Mouse (Mus musculus) gastrocnemius, adult 18-20 months (tissue): ENCODE measurements at regions not wholly inside any gene's neighbourhood (a gene's known extent, or its start where the extent isn't known, plus 50 kb on each side); places are given as distances from the start of the nearest gene placed in this dataset.

Source experiments
- DNase-seq: peaks from one replicate; pipeline ENCODE4 v3.0.0; 2021; ENCODE audit warnings: low spot score

GRCm38 (mm10) chr13:57189246-57189645 lies 293.5 kb upstream of the Trpc7 start:
- no peak for DNase-seq

- DNase-seq = no peak
Observed at GRCm38 (mm10) chr13:57186168-57186567, 290.4 kb upstream of the Trpc7 start.

GRCm38 (mm10) chr13:57170180-57170579 lies 274.4 kb upstream of the Trpc7 start:
- no peak for DNase-seq

GRCm38 (mm10) chr13:57169621-57170020 lies 273.8 kb upstream of the Trpc7 start:
- DNase-seq = no peak

- no peak for DNase-seq
Observed at GRCm38 (mm10) chr13:57165367-57165766, 269.6 kb upstream of the Trpc7 start.

GRCm38 (mm10) chr13:57152787-57153186 lies 257.0 kb upstream of the Trpc7 start:
- no peak for DNase-seq

GRCm38 (mm10) chr13:57147623-57148022 lies 251.8 kb upstream of the Trpc7 start:
- no peak for DNase-seq

GRCm38 (mm10) chr13:57146708-57147107 lies 250.9 kb upstream of the Trpc7 start:
- DNase-seq = no peak

- DNase-seq = no peak
Observed at GRCm38 (mm10) chr13:57145782-57146181, 250.0 kb upstream of the Trpc7 start.

GRCm38 (mm10) chr13:57142851-57143250 lies 247.1 kb upstream of the Trpc7 start:
- no peak for DNase-seq

- DNase-seq = no peak
Observed at GRCm38 (mm10) chr13:57142441-57142840, 246.6 kb upstream of the Trpc7 start.

GRCm38 (mm10) chr13:57115936-57116335 lies 220.1 kb upstream of the Trpc7 start:
- no peak for DNase-seq

- DNase-seq = no peak
Observed at GRCm38 (mm10) chr13:57107956-57108355, 212.2 kb upstream of the Trpc7 start.

GRCm38 (mm10) chr13:57099601-57100000 lies 203.8 kb upstream of the Trpc7 start:
- no peak for DNase-seq

- DNase-seq = no peak
Observed at GRCm38 (mm10) chr13:57091886-57092285, 196.1 kb upstream of the Trpc7 start.

GRCm38 (mm10) chr13:57089381-57090075 lies 193.7 kb upstream of the Trpc7 start:
- DNase-seq = no peak

- no peak for DNase-seq
Observed at GRCm38 (mm10) chr13:57087966-57088365, 192.2 kb upstream of the Trpc7 start.

GRCm38 (mm10) chr13:57087398-57087797 lies 191.6 kb upstream of the Trpc7 start:
- DNase-seq = no peak

- DNase-seq = no peak
Observed at GRCm38 (mm10) chr13:57083751-57084150, 188.0 kb upstream of the Trpc7 start.

- DNase-seq = no peak
Observed at GRCm38 (mm10) chr13:57070479-57070878, 174.7 kb upstream of the Trpc7 start.

- DNase-seq = no peak
Observed at GRCm38 (mm10) chr13:57061656-57062055, 165.9 kb upstream of the Trpc7 start.

GRCm38 (mm10) chr13:57061074-57061473 lies 165.3 kb upstream of the Trpc7 start:
- DNase-seq = no peak

- DNase-seq = no peak
Observed at GRCm38 (mm10) chr13:57056786-57057185, 161.0 kb upstream of the Trpc7 start.
